Mouse (Mus musculus) E14TG2a.4 (cell line): Measurements from ENCODE around the gene Igfbp7.

ENCODE experiments used
- CTCF ChIP-seq: conservative IDR thresholded peaks from 2 replicates; pipeline ENCODE4 v1.5.1; 2014; ENCODE audit warnings: low read length
- POU5F1 ChIP-seq: IDR thresholded peaks from 2 replicates; pipeline ENCODE4 v1.6.1; 2014; ENCODE audit warnings: low read length, borderline replicate concordance

GRCm38 (mm10) chr5:77449531-77449930, 41.7 kb upstream of the Igfbp7 start:
- TF ChIP-seq CTCF (no peak), POU5F1 (no peak)
